Mouse (Mus musculus): ENCODE measurements around the gene Cacna2d3. TPM values are rescaled to one million over a fixed set of nuclear protein-coding genes. Genes with fewer than 3 reads are reported as not detected.

Cacna2d3 gene
- total and polyA plus RNA-seq, 3 experiments, result not detected

DNA sequence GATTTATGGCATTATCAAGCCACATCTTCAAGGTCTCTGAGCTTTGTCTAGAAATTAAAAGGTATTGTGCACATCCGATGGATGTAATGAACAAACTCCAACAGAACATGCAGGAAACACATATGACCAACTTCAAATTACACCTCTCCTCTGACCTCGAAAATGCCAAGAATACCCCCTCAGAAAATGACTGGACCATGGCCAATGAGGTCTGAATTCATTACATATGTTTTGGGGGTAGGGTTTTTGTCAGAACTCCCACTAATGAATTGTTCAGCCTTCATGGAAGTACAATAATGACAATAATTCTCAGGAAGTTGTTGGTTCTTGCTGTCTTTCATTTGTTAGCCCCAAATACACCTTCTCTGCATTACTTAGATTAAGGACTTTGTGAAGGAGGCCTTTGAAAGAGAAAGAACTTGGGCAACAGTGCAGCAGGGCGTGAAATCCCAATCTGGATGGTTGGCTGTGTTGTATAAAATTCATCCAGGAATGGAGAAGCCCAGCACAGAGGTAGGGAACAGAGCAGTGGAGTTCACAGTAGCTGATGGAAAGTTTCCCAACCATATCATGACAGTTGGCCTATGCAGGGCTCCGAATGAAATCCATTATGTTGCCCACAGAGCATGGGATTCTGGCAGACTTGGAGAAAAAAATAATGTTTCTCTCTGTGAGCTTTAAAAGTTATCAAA is 499.3 kb downstream of the Cacna2d3 start:
- Histone ChIP-seq H3K36me3 (ENCODE audit: control insufficient read depth in 1 of 2, insufficient read depth in 2 of 2, low read length in 2 of 2) (no peaks in the 10 kb centered on the region), H3K79me2 (ENCODE audit: control insufficient read depth, insufficient read depth, low read length, poor library complexity) (no peaks in the 10 kb centered on the region), H3K4me1 (ENCODE audit: control insufficient read depth in 1 of 2, insufficient read depth in 2 of 2, low read length in 2 of 2) (no peaks in the 10 kb centered on the region), H3K27me3 (ENCODE audit: control insufficient read depth in 1 of 2, insufficient read depth in 2 of 2, low read length in 2 of 2) (no peaks in the 10 kb centered on the region), H3K9ac (ENCODE audit: control insufficient read depth, low read depth, low read length, poor library complexity, severe bottlenecking) (no peak overlapping the region), H3K9me3 (replicated peaks; ENCODE audit: insufficient read depth, low read length) (no peaks in the 10 kb centered on the region), H3K27ac (ENCODE audit: control insufficient read depth, low read depth, low read length) (no peak overlapping the region), H3K4me3 (ENCODE audit: control insufficient read depth in 1 of 2, insufficient read depth in 1 of 2, low read depth in 2 of 2, low read length in 2 of 2) (no peak overlapping the region)
- TF ChIP-seq NELFE (IDR thresholded peaks at IDR 0.05; ENCODE audit: low read depth, low read length), result no peak
- TF ChIP-seq E2F4 (IDR thresholded peaks at IDR 0.05; ENCODE audit: borderline replicate concordance, low read depth, low read length), result no peak
- no peak for TF ChIP-seq CTCF (IDR thresholded peaks at IDR 0.05 in 2 of 3, conservative IDR thresholded peaks at IDR 0.05 in 1 of 3; ENCODE audit: control insufficient read depth in 1 of 3, insufficient read depth in 1 of 3, low read depth in 2 of 3, low read length in 3 of 3, poor library complexity in 1 of 3, severe bottlenecking in 1 of 3)
- no peak for TF ChIP-seq MAX (IDR thresholded peaks at IDR 0.05; ENCODE audit: low read length)
- no peak for TF ChIP-seq TAL1 (IDR thresholded peaks at IDR 0.05; ENCODE audit: low read length)
- TF ChIP-seq POLR2AphosphoS2 (IDR thresholded peaks at IDR 0.05; ENCODE audit: low read length), result no peak
- TF ChIP-seq SIN3A (IDR thresholded peaks at IDR 0.05; ENCODE audit: low read length), result no peak
- no peak for TF ChIP-seq ZC3H11A (IDR thresholded peaks at IDR 0.05; ENCODE audit: low read depth, low read length)
- no peak for TF ChIP-seq RAD21 (IDR thresholded peaks at IDR 0.05; ENCODE audit: low read depth, low read length)
- TF ChIP-seq MAFK (IDR thresholded peaks at IDR 0.05; ENCODE audit: borderline replicate concordance, low read depth, low read length), result no peak
- no peak for TF ChIP-seq POLR2AphosphoS5 (IDR thresholded peaks at IDR 0.05; ENCODE audit: borderline replicate concordance, low read depth, low read length)
- no peak for DNase-seq (ENCODE audit: low read depth, low spot score)

DNA sequence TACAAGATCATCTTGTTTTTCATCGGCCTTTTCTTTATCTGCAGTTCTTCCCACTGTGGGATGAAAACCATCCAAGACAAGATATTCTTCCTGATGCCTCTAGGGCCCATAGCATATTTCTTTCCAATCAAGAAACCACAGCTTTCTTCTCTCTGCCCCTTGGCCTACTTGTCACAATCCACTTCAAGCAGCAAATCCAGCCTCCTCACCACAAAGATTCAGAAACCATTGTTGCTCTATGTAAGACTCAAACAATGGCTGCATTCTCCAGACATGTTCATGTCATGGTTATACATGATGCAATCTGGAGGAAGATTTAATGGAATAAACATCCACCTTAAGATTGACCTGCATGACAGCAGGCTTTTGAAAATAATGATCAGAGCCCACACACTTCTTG is 505.6 kb downstream of the Cacna2d3 start:
- H3K4me3 ChIP-seq (ENCODE audit: control insufficient read depth in 1 of 2, insufficient read depth in 1 of 2, low read depth in 2 of 2, low read length in 2 of 2), result no peak overlapping the region
- H3K79me2 ChIP-seq (ENCODE audit: control insufficient read depth, insufficient read depth, low read length, poor library complexity), result no peaks in the 10 kb centered on the region
- no peak overlapping the region for H3K9ac ChIP-seq (ENCODE audit: control insufficient read depth, low read depth, low read length, poor library complexity, severe bottlenecking)
- no peaks in the 10 kb centered on the region for H3K36me3 ChIP-seq (ENCODE audit: control insufficient read depth in 1 of 2, insufficient read depth in 2 of 2, low read length in 2 of 2)
- no peak overlapping the region for H3K27ac ChIP-seq (ENCODE audit: control insufficient read depth, low read depth, low read length)
- H3K4me1 ChIP-seq (ENCODE audit: control insufficient read depth in 1 of 2, insufficient read depth in 2 of 2, low read length in 2 of 2), result no peaks in the 10 kb centered on the region
- DNase-seq (ENCODE audit: low read depth, low spot score), result no peak
- TF ChIP-seq USF1 (IDR thresholded peaks at IDR 0.05; ENCODE audit: low read depth, low read length), result no peak
- TF ChIP-seq USF2 (IDR thresholded peaks at IDR 0.05; ENCODE audit: borderline replicate concordance in 1 of 2, insufficient read depth in 1 of 2, low read depth in 1 of 2, low read length in 2 of 2), result no peak
- no peak for TF ChIP-seq JUND (IDR thresholded peaks at IDR 0.05; ENCODE audit: low read depth, low read length)
- no peak for TF ChIP-seq TBP (IDR thresholded peaks at IDR 0.05; ENCODE audit: low read depth, low read length)
- TF ChIP-seq NRF1 (IDR thresholded peaks at IDR 0.05; ENCODE audit: insufficient read depth, low read depth, low read length, poor library complexity, severe bottlenecking), result no peak
- no peak for TF ChIP-seq TCF12 (IDR thresholded peaks at IDR 0.05; ENCODE audit: low read depth, low read length)
- no peak for TF ChIP-seq TAL1 (IDR thresholded peaks at IDR 0.05; ENCODE audit: low read length)
- no peak for TF ChIP-seq HCFC1 (IDR thresholded peaks at IDR 0.05; ENCODE audit: low read depth, low read length)
- no peak for TF ChIP-seq CTCF (IDR thresholded peaks at IDR 0.05 in 2 of 3, conservative IDR thresholded peaks at IDR 0.05 in 1 of 3; ENCODE audit: control insufficient read depth in 1 of 3, insufficient read depth in 1 of 3, low read depth in 2 of 3, low read length in 3 of 3, poor library complexity in 1 of 3, severe bottlenecking in 1 of 3)
- TF ChIP-seq KAT2A (conservative IDR thresholded peaks at IDR 0.05; ENCODE audit: low read depth, low read length), result no peak
- TF ChIP-seq SIN3A (IDR thresholded peaks at IDR 0.05; ENCODE audit: low read length), result no peak
- no peak for TF ChIP-seq ZC3H11A (IDR thresholded peaks at IDR 0.05; ENCODE audit: low read depth, low read length)
- TF ChIP-seq ELF1 (IDR thresholded peaks at IDR 0.05; ENCODE audit: low read depth, low read length), result no peak
- TF ChIP-seq ETS1 (IDR thresholded peaks at IDR 0.05; ENCODE audit: low read depth, low read length), result no peak
- no peak for TF ChIP-seq CHD1 (IDR thresholded peaks at IDR 0.05; ENCODE audit: low read depth, low read length)
- TF ChIP-seq MYB (IDR thresholded peaks at IDR 0.05; ENCODE audit: low read depth, low read length), result no peak
- H3K9me3 ChIP-seq (replicated peaks; ENCODE audit: insufficient read depth, low read length), result no peaks in the 10 kb centered on the region
- H3K27me3 ChIP-seq (ENCODE audit: control insufficient read depth in 1 of 2, insufficient read depth in 2 of 2, low read length in 2 of 2), result no peaks in the 10 kb centered on the region

All from MEL (cell line).